Mouse (Mus musculus) bone marrow macrophage, adult 2 months (primary cell): ENCODE measurements around the gene Lsp1.

Experiments used
- CTCF ChIP-seq: IDR thresholded peaks from 2 replicates; pipeline ENCODE4 v1.5.1; 2012; ENCODE audit warnings: low read depth, mild to moderate bottlenecking, low read length, moderate library complexity
- POLR2A ChIP-seq: IDR thresholded peaks from 2 replicates; pipeline ENCODE4 v1.6.1; 2012; ENCODE audit warnings: mild to moderate bottlenecking, low read depth, low read length, borderline replicate concordance

DNA sequence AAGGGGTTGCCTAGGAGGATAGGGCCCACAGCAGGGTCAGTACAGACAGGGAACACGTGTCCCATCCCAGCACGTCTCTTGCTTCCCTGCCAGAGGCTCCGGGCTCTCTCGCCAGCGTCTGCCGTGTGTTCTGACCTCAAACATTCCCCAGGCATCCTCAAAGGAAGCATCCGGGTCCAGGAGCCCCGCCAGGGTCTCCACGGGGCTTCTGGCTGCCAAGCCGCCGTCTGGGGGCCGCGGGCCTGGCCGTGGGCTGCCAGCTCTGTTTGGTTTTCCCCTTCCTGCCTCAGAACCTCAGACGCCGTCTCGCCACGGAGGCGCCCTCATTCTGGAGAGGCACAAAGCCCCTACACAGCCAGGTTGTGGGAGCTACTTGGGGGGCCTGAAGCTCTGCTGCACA lies 27.0 kb upstream of the Lsp1 start:
- no peak for TF ChIP-seq CTCF
- no peak for TF ChIP-seq POLR2A
